Mouse (Mus musculus): Measurements from ENCODE around the gene Snx22. TPM values are rescaled to one million over a fixed set of nuclear protein-coding genes. Genes with fewer than 3 reads are reported as not detected.

The Snx22 gene
- polyA plus RNA-seq (2012; ENCODE audit: insufficient read depth, insufficient read length, low replicate concordance, missing spikeins), result not detected in 2 replicates

DNA sequence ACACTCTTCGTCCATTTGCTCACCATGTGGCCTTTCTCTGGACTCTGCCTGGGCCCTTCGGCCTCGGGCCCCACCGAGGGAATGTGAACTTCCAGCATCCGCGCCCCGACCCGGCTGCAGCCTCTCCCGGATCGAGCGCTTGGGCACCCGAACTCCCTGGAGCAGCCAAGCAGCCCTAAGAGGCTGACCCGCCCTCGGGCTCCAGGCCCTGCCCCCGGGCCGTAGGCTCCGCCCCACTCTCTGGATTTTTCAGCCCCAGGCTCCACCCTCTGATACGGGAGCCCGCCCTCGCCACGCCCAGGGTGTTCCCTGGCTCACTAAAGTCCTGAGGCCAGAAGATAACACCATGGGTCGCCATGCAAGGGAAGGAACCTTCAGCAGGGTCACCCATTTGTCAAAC, at the start of gene Snx22:
TSS of gene Snx22 (minus strand) at position 137 of the 400 bp plus-strand sequence.
- H3K27ac ChIP-seq (ENCODE audit: insufficient read depth, low read depth, low read length), result no peak within 1 kb of the TSS
- WGBS, result 3% methylated on average over 22 of the region's 22 CpGs
- TF ChIP-seq POLR2A (IDR thresholded peaks at IDR 0.05; ENCODE audit: insufficient read depth, low read depth, low read length), result no peak
- TF ChIP-seq CTCF (IDR thresholded peaks at IDR 0.05; ENCODE audit: insufficient read depth, low read depth, low read length), result no peak

DNA sequence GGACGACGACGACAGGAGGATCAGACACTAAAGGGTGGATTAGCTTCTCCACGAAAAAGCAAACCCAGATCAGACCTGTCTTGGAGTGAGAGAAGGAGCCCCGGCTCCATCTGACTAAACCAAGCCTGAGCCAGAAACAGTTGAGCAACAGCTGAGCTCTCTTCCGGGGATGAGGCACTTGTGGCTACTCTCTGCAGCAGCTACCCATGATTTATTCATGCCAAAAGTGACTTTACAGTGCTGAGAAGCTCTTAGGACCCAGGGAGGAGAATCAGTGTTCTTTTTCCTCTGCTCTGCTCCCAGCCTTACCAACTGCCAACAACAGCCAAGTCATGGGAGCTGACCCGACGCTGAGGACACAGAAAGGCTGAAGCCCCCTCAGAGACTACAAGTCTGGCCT, 47.4 kb upstream of the Snx22 start:
- Histone ChIP-seq H3K4me1 (ENCODE audit: control insufficient read depth, insufficient read depth, low read length) (peaks cover 5% of the 10 kb centered on the region; the same call in 1 of the 2 replicates), H3K4me3 (ENCODE audit: insufficient read depth, low read depth, low read length) (no peak overlapping the region), H3K27ac (ENCODE audit: insufficient read depth, low read depth, low read length) (no peak overlapping the region)
- TF ChIP-seq CTCF (IDR thresholded peaks at IDR 0.05; ENCODE audit: insufficient read depth, low read depth, low read length) (no peak), POLR2A (IDR thresholded peaks at IDR 0.05; ENCODE audit: insufficient read depth, low read depth, low read length) (no peak)
- 42% methylated on average over 8 of the region's 8 CpGs for WGBS

More for the DNA sequence above, at the start of gene Snx22:
- H3K4me1 ChIP-seq (ENCODE audit: control insufficient read depth, insufficient read depth, low read length), result peaks cover 12% of the 10 kb centered on the region
- H3K4me3 ChIP-seq (ENCODE audit: insufficient read depth, low read depth, low read length), result peak within 1 kb of the TSS; percentile 46

DNA sequence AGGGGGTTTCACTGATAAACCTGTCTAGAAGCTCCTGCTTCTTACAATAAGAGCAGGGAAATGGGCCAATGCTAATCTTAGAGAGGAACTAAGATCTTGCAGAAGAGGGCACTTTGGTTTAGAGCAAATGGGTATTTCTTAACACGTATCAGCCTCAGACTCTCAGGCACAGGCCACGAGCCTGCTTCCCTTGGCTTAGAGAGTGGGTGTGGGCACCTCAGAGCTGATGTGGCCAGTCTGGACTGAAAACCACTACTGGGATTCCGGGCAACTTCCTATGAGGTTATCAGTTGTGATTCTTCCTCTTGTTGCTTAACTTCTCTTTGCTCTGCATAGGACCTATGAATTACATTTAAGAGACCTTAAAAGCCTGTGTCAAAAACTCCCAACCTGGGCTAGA, 44.8 kb upstream of the Snx22 start:
- H3K27ac ChIP-seq (ENCODE audit: insufficient read depth, low read depth, low read length), result no peak overlapping the region
- TF ChIP-seq POLR2A (IDR thresholded peaks at IDR 0.05; ENCODE audit: insufficient read depth, low read depth, low read length) (no peak), CTCF (IDR thresholded peaks at IDR 0.05; ENCODE audit: insufficient read depth, low read depth, low read length) (no peak)
- H3K4me3 ChIP-seq (ENCODE audit: insufficient read depth, low read depth, low read length), result no peak overlapping the region
- peaks cover 5% of the 10 kb centered on the region; the same call in 1 of the 2 replicates for H3K4me1 ChIP-seq (ENCODE audit: control insufficient read depth, insufficient read depth, low read length)
- WGBS, result 95% methylated on average over 3 of the region's 3 CpGs

DNA sequence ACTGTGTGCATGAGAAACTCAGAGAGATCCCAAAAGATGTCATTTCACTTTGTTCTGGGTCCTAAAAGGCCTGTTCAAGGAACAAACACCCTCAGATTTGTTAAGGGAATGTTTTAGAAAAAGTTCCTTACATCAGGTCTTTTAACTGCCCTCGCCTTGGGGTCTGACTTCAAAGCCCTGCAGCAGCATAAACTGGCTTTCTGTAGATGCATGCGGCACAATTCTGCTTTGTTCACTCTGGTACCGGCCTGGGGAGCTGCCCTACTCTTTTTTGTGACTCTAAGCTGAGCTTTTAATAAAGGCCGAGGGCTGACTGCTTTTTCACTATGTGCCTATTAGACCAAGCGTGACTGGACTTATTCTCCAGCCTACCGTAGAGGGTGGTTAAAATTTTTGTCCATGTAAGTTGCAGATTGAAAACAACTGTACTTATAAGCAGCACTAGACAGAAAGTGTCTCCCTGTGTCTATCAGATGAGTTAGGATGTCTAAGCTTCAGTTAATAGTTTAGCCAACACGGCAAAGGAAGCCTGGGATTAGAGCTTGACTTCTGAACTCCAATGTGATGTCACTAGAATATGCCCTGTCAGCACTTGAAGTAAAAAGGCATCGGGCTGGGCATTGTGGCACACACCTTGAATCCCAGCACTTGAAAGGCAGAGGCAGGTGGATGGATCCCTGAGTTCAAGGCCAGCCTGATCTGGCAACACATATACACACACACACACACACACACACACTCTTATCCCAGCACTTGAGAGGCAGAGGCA, 41.3 kb upstream of the Snx22 start:
- Histone ChIP-seq H3K4me3 (ENCODE audit: insufficient read depth, low read depth, low read length) (no peak overlapping the region), H3K4me1 (ENCODE audit: control insufficient read depth, insufficient read depth, low read length) (no peaks in the 10 kb centered on the region), H3K27ac (ENCODE audit: insufficient read depth, low read depth, low read length) (no peak overlapping the region)
- WGBS, result 41% methylated on average over 8 of the region's 8 CpGs
- TF ChIP-seq POLR2A (IDR thresholded peaks at IDR 0.05; ENCODE audit: insufficient read depth, low read depth, low read length), result no peak
- no peak for TF ChIP-seq CTCF (IDR thresholded peaks at IDR 0.05; ENCODE audit: insufficient read depth, low read depth, low read length)

DNA sequence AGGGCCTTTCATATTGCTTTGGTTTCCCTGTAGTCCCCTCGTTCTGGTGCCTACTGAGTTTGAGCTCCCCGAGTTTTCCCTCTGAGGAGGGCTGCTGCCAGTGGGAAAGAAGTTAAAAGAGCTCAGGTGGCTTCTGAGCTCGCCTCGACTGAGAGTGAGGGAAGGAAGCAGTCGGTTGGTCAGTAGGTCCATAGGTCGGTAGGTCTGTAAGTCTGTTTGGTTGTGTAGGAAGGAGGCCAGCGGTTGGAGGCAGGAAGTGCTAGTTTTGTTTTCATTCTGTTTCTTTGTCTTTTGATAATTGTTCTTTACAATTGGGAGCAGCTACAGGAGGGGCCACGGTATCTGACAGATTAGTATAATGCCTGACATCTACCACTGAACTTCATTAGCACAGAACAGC, 40.6 kb upstream of the Snx22 start:
- H3K4me3 ChIP-seq (ENCODE audit: insufficient read depth, low read depth, low read length), result no peak overlapping the region
- TF ChIP-seq POLR2A (IDR thresholded peaks at IDR 0.05; ENCODE audit: insufficient read depth, low read depth, low read length) (no peak), CTCF (IDR thresholded peaks at IDR 0.05; ENCODE audit: insufficient read depth, low read depth, low read length) (no peak)
- 46% methylated on average over 8 of the region's 8 CpGs for WGBS
- H3K4me1 ChIP-seq (ENCODE audit: control insufficient read depth, insufficient read depth, low read length), result no peaks in the 10 kb centered on the region
- H3K27ac ChIP-seq (ENCODE audit: insufficient read depth, low read depth, low read length), result no peak overlapping the region

DNA sequence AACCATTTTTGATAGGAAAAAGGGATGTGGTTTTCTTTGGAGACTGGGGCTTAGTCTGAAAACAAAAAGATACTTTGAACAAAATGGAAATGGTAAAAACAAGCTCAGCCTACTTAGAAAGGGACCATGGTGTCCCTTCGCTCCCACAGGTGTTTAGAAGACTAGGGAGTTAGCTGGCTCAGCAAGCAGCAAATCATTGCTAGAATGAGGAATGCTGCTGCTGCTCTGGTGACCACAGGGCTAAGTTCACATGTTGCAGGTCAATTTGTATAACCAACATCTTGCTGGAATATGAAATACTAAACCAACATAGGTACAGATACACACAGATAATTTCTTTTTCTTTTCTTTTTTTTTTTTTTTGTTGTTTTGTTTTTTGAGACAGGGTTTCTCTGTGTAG, 40.1 kb upstream of the Snx22 start:
- Histone ChIP-seq H3K27ac (ENCODE audit: insufficient read depth, low read depth, low read length) (no peak overlapping the region), H3K4me3 (ENCODE audit: insufficient read depth, low read depth, low read length) (no peak overlapping the region), H3K4me1 (ENCODE audit: control insufficient read depth, insufficient read depth, low read length) (no peaks in the 10 kb centered on the region)
- 100% methylated on average over 1 of the region's 1 CpGs for WGBS
- no peak for TF ChIP-seq POLR2A (IDR thresholded peaks at IDR 0.05; ENCODE audit: insufficient read depth, low read depth, low read length)
- no peak for TF ChIP-seq CTCF (IDR thresholded peaks at IDR 0.05; ENCODE audit: insufficient read depth, low read depth, low read length)

DNA sequence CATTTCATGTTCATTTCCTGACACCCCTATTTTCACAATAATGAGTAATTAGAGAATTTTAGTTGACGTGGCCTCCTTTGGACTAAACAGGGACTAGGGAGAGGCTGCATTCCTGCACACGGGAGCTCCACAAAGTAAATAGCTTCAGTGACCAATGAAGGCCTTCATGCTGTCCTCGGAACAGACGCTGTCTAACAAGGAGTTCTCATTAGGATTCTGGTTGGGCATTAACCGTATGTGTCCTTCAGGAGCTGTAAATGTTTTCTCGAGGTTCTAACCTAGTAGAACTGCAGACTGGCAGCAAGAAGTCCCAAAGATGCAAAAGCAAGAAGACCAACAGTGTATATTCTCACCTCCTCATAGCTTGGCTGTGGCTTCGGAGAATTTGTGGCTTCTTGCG, 35.6 kb upstream of the Snx22 start:
- Histone ChIP-seq H3K27ac (ENCODE audit: insufficient read depth, low read depth, low read length) (no peak overlapping the region), H3K4me3 (ENCODE audit: insufficient read depth, low read depth, low read length) (no peak overlapping the region), H3K4me1 (ENCODE audit: control insufficient read depth, insufficient read depth, low read length) (peaks cover 9% of the 10 kb centered on the region; the same call in 1 of the 2 replicates)
- 84% methylated on average over 8 of the region's 8 CpGs for WGBS
- no peak for TF ChIP-seq CTCF (IDR thresholded peaks at IDR 0.05; ENCODE audit: insufficient read depth, low read depth, low read length)
- no peak for TF ChIP-seq POLR2A (IDR thresholded peaks at IDR 0.05; ENCODE audit: insufficient read depth, low read depth, low read length)

DNA sequence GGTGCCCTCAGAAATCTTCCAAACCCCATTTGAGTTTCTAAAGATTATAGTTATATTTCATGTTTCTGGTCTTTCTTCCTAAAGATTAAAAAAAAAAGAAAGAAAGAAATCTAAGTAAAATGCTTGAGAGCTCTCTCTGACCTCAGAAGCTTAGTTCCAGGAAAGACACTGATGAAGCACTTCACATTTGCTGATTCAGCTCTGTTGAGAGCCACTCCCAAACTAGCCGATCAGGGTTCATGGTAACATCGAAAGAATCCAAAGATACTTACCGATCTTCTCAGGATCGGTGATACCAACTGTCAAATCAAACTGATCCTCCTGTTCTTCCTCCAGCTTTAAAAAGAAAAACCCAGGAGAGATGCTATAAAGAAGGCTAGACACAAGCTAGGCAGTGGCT, 35.1 kb upstream of the Snx22 start:
- Histone ChIP-seq H3K27ac (ENCODE audit: insufficient read depth, low read depth, low read length) (no peak overlapping the region), H3K4me1 (ENCODE audit: control insufficient read depth, insufficient read depth, low read length) (peaks cover 9% of the 10 kb centered on the region; the same call in 1 of the 2 replicates), H3K4me3 (ENCODE audit: insufficient read depth, low read depth, low read length) (no peak overlapping the region)
- no peak for TF ChIP-seq CTCF (IDR thresholded peaks at IDR 0.05; ENCODE audit: insufficient read depth, low read depth, low read length)
- TF ChIP-seq POLR2A (IDR thresholded peaks at IDR 0.05; ENCODE audit: insufficient read depth, low read depth, low read length), result no peak
- 96% methylated on average over 4 of the region's 4 CpGs for WGBS

DNA sequence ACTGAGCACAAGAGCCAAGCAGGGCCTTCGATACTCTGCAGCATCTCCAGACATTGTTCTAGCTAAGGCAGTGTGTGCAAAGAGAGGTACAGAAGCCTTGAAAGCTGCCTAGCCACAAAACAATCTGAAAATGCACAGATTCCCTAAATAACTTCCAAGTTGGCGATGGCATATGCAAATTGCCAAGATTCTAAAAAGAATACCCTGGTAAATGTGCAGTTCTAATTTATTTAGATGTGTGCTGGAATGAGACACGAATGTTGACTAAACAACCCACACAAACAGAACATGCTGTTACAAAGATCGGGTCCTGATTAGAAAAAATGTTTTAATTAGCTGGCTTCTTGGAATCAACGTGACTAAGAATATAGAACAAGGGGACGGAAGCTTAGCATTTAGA, 33.1 kb upstream of the Snx22 start:
- Histone ChIP-seq H3K4me1 (ENCODE audit: control insufficient read depth, insufficient read depth, low read length) (peaks cover 9% of the 10 kb centered on the region; the same call in 1 of the 2 replicates), H3K27ac (ENCODE audit: insufficient read depth, low read depth, low read length) (no peak overlapping the region), H3K4me3 (ENCODE audit: insufficient read depth, low read depth, low read length) (no peak overlapping the region)
- WGBS, result 30% methylated on average over 6 of the region's 6 CpGs
- TF ChIP-seq CTCF (IDR thresholded peaks at IDR 0.05; ENCODE audit: insufficient read depth, low read depth, low read length) (no peak), POLR2A (IDR thresholded peaks at IDR 0.05; ENCODE audit: insufficient read depth, low read depth, low read length) (no peak)

Data from olfactory bulb, adult 2 months (tissue).